Mouse (Mus musculus): ENCODE results near the gene Fam173a. TPM values are rescaled to one million over a fixed set of nuclear protein-coding genes. Genes with fewer than 3 reads are reported as not detected.
"Not testable (repeated sequence)": the region's sequence is repeated elsewhere in the genome, so short reads cannot be mapped to it uniquely, and the experiment has no call there.

The Fam173a gene
- polyA plus RNA-seq, 1 experiment from 2014 or later = 101 TPM

- H3K36me3 ChIP-seq = no peaks in the 10 kb centered on the region
- whole genome bisulfite sequencing = 45% methylated on average over 5 of the region's 5 CpGs
- no peak overlapping the region for H3K9ac ChIP-seq
- H3K4me2 ChIP-seq = peak overlapping the region; percentile 99
- no peak overlapping the region for H3K27ac ChIP-seq
- H3K4me1 ChIP-seq = peaks cover 20% of the 10 kb centered on the region
- ATAC-seq (replicated peaks; ENCODE audit: low FRiP score) = no peak
- peaks cover 76% of the 10 kb centered on the region for H3K27me3 ChIP-seq
- no peaks in the 10 kb centered on the region for H3K9me3 ChIP-seq (replicated peaks)
- peak overlapping the region; percentile 73 for H3K4me3 ChIP-seq (replicated peaks)
Measured at GRCm38 (mm10) chr17:25808028-25808427, 15.3 kb upstream of the Fam173a start.

GRCm38 (mm10) chr17:25807452-25807851, 14.8 kb upstream of the Fam173a start:
- ATAC-seq (replicated peaks; ENCODE audit: low FRiP score); H3K36me3 ChIP-seq: not testable (repeated sequence)
- WGBS = 37% methylated on average over 2 of the region's 2 CpGs

DNA sequence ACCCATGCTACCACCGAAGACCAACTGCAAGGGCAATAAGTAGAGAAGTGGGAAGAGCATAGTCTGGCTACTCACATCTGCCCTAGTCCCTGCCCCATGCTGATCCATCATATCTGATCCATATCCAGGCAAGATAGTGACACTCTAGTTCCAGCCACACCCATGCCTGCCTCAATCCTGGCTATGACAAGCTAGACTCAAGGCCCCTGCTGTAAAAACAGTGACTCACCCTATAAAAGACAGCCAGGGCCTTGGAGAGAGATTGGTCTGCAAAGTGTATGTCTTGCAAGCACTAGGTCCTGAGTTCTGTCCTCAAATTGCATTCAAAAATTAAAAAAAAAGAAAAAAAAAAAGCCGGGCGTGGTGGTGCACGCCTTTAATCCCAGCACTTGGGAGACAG, 13.8 kb upstream of the Fam173a start:
- Histone ChIP-seq H3K4me1 (peaks cover 18% of the 10 kb centered on the region), H3K27ac (no peak overlapping the region), H3K4me2 (no peak overlapping the region), H3K4me3 (replicated peaks) (no peak overlapping the region), H3K27me3 (peaks cover 75% of the 10 kb centered on the region), H3K9ac (no peak overlapping the region), H3K36me3 (no peaks in the 10 kb centered on the region), H3K9me3 (replicated peaks) (no peaks in the 10 kb centered on the region)
- 67% methylated on average over 4 of the region's 4 CpGs for WGBS
- no peak for ATAC-seq (replicated peaks; ENCODE audit: low FRiP score)

More at GRCm38 (mm10) chr17:25807452-25807851, 14.8 kb upstream of the Fam173a start:
- not testable (repeated sequence) for H3K9ac ChIP-seq; H3K27ac ChIP-seq; H3K4me2 ChIP-seq; H3K4me3 ChIP-seq (replicated peaks); H3K9me3 ChIP-seq (replicated peaks)
- H3K4me1 ChIP-seq = peaks cover 18% of the 10 kb centered on the region
- H3K27me3 ChIP-seq = peaks cover 76% of the 10 kb centered on the region

DNA sequence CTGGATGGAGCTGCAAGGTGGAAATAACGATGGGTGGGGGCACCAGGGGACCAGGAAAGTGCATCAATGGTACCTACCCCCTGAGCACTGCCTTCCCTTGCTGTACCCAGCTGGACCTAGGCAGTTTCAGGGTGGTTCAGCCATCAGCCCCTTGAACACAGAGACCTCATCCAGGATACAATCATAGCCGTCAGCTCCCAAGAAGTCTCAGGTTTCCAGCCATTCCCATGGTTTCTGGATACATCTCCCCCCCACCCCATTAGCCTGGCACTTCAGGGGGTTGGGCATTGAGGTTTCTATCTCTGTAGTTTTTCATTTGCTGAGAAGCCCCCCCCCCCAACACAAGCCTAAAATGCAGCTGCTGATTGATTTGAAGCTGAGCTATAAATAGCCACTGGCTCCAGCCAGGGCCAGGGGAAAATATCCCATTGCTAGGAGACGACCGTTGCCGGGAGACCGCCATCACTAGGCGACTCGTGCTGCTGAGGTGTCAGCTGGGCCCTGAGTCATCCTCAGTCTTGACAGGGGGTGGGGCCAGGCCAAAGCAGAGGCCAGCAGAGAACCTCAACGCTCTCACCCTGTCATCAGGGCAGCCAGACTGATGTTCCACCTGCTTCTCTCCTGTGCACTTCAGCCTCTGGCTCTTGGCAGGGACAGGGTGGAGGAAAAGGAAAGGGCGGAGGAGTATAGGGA, 10.3 kb upstream of the Fam173a start:
- Histone ChIP-seq H3K4me2 (no peak overlapping the region), H3K36me3 (no peaks in the 10 kb centered on the region), H3K4me1 (0 out of 2 replicates have a peak, but pooled peaks cover under 1% of the 10 kb centered on the region), H3K9me3 (replicated peaks) (no peaks in the 10 kb centered on the region), H3K4me3 (replicated peaks) (no peak overlapping the region), H3K9ac (no peak overlapping the region), H3K27ac (no peak overlapping the region), H3K27me3 (peaks cover 46% of the 10 kb centered on the region)
- 11% methylated on average over 10 of the region's 10 CpGs for WGBS
- ATAC-seq (replicated peaks; ENCODE audit: low FRiP score) = no peak

DNA sequence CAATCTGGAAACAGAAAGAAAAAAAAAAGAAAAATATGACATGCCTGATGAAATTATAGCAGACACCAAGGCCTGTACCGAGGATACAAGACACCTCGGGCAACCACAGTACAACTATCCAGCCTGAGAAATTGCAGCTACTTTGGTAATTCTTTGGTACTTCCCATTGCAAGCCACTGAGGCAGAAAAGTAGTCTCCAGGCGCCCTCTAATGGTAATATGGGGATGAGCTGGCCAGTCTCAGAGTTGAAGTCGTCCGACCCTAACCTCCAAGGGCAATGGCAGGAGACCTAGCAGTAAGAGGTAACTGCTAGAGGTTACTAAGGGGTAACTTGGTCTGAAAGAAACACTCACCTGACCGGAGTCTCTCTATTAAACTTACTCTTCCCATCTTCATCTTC, 8.3 kb upstream of the Fam173a start:
- Histone ChIP-seq H3K36me3 (no peaks in the 10 kb centered on the region), H3K9me3 (replicated peaks) (no peaks in the 10 kb centered on the region), H3K4me3 (replicated peaks) (no peak overlapping the region), H3K4me2 (no peak overlapping the region), H3K9ac (no peak overlapping the region), H3K27me3 (peaks cover 38% of the 10 kb centered on the region), H3K27ac (no peak overlapping the region), H3K4me1 (peaks cover 12% of the 10 kb centered on the region)
- 6% methylated on average over 6 of the region's 6 CpGs for WGBS
- ATAC-seq (replicated peaks; ENCODE audit: low FRiP score) = no peak; the same call in 1 of the 2 replicates

- H3K4me1 ChIP-seq = peaks cover 49% of the 10 kb centered on the region
- ATAC-seq (replicated peaks; ENCODE audit: low FRiP score) = peak; percentile 80
- H3K4me2 ChIP-seq = peak within 1 kb of the TSS; percentile 93
- 0 out of 2 replicates have a peak, but pooled peaks cover 3% of the 10 kb centered on the region for H3K36me3 ChIP-seq
- peak within 1 kb of the TSS; percentile 67 for H3K4me3 ChIP-seq (replicated peaks)
- H3K9me3 ChIP-seq (replicated peaks) = no peaks in the 10 kb centered on the region
- H3K27ac ChIP-seq = peak within 1 kb of the TSS; percentile 56
- H3K27me3 ChIP-seq = peaks cover 9% of the 10 kb centered on the region
- H3K9ac ChIP-seq = peak within 1 kb of the TSS; percentile 65
- under 1% methylated on average over 35 of the region's 35 CpGs for WGBS
Measured at GRCm38 (mm10) chr17:25796951-25797369, 4.3 kb upstream of the Fam173a start, which contains the start of gene Metrn. TSS of gene Metrn (minus strand) at chr17:25797136.

DNA sequence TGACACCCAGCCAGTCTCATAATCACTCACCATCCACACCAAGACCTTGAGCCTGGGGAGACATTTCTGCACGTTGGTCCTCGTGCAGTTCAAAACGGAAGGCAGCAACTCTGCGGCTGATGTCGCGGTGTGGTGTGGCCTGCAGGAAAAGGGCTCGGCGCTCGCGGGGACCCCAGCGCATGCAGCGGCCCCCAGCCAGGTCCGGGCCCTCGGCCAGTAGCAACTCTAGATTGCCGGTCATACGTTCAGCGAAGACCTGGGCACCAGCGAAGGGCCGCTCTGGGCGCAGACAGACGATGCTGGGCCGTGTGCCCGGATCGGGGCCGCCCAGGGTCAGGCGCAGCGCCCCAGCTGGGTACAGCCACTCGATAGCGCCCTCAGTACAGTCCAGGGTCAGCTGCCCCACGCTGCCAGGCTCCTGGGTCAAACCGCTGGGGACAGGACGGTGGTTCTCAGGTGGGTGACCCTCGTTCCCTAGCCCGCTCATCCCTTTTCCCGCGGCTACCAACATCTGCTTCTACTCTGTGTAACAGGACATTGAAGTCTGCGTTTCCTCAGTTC, 3.6 kb upstream of the Fam173a start:
- Histone ChIP-seq H3K9ac (peak overlapping the region; percentile 65), H3K4me3 (replicated peaks) (peak overlapping the region; percentile 67), H3K4me2 (peak overlapping the region; percentile 93), H3K27me3 (peaks cover 4% of the 10 kb centered on the region), H3K4me1 (peaks cover 53% of the 10 kb centered on the region), H3K9me3 (replicated peaks) (no peaks in the 10 kb centered on the region), H3K36me3 (0 out of 2 replicates have a peak, but pooled peaks cover 3% of the 10 kb centered on the region), H3K27ac (peak overlapping the region; percentile 56)
- WGBS = 1% methylated on average over 37 of the region's 37 CpGs
- 0 out of 2 replicates have a peak, but pooled peaks have one; percentile 8 for ATAC-seq (replicated peaks; ENCODE audit: low FRiP score)

- Histone ChIP-seq H3K9ac (peak within 1 kb of the TSS; percentile 65), H3K27me3 (0 out of 2 replicates have a peak, but pooled peaks cover 3% of the 10 kb centered on the region), H3K4me1 (peaks cover 60% of the 10 kb centered on the region), H3K4me2 (peak within 1 kb of the TSS; percentile 93), H3K36me3 (0 out of 2 replicates have a peak, but pooled peaks cover 5% of the 10 kb centered on the region), H3K9me3 (replicated peaks) (no peaks in the 10 kb centered on the region), H3K27ac (peak within 1 kb of the TSS; percentile 56), H3K4me3 (replicated peaks) (peak within 1 kb of the TSS; percentile 67)
- 11% methylated on average over 6 of the region's 6 CpGs for WGBS
- peak; percentile 34 for ATAC-seq (replicated peaks; ENCODE audit: low FRiP score)
Measured at GRCm38 (mm10) chr17:25795609-25796092, 3.0 kb upstream of the Fam173a start, which contains the start of gene AC134908.4. TSS of gene AC134908.4 (minus strand) at chr17:25795659.

GRCm38 (mm10) chr17:25794998-25795397, 2.3 kb upstream of the Fam173a start:
- 0 out of 2 replicates have a peak, but pooled peaks cover 3% of the 10 kb centered on the region for H3K27me3 ChIP-seq
- peak overlapping the region; percentile 18; the same call in 1 of the 2 replicates for H3K27ac ChIP-seq
- 80% methylated on average over 17 of the region's 17 CpGs for WGBS
- peaks cover 9% of the 10 kb centered on the region; the same call in 1 of the 2 replicates for H3K36me3 ChIP-seq
- H3K9me3 ChIP-seq (replicated peaks) = no peaks in the 10 kb centered on the region
- H3K4me1 ChIP-seq = peaks cover 63% of the 10 kb centered on the region
- ATAC-seq (replicated peaks; ENCODE audit: low FRiP score) = no peak
- H3K4me2 ChIP-seq = peak overlapping the region; percentile 93
- H3K9ac ChIP-seq = no peak overlapping the region; the same call in 1 of the 2 replicates
- peak overlapping the region; percentile 67 for H3K4me3 ChIP-seq (replicated peaks)

DNA sequence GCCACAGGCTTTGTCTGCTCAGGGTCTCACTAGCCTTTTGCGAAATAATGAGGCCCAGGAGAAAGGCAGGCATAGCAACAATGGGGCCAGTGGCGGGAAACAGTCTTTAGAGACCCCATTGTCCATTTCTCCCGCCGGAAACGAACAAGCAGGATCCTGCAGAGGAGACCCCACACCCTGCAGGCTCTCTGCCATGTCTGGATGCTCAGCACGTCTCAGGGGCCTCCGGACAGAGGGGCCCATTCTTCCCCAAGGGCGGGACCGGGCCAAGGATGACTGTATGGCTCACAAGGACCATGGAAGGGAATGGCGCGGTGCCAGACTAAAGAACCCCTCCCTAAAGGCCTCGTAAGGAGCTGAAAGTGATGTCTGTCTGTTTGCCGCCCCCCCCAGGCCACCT, 1.5 kb upstream of the Fam173a start:
- no peak for ATAC-seq (replicated peaks; ENCODE audit: low FRiP score)
- Histone ChIP-seq H3K36me3 (peaks cover 17% of the 10 kb centered on the region), H3K4me1 (peaks cover 63% of the 10 kb centered on the region), H3K9me3 (replicated peaks) (no peaks in the 10 kb centered on the region), H3K4me3 (replicated peaks) (no peak overlapping the region), H3K27me3 (0 out of 2 replicates have a peak, but pooled peaks cover 3% of the 10 kb centered on the region), H3K4me2 (0 out of 2 replicates have a peak overlapping the region, but pooled peaks have one; percentile 1), H3K27ac (0 out of 2 replicates have a peak overlapping the region, but pooled peaks have one; percentile 29), H3K9ac (no peak overlapping the region)
- 78% methylated on average over 13 of the region's 13 CpGs for WGBS

GRCm38 (mm10) chr17:25791843-25792527, 716 bp downstream of the Fam173a start:
- Histone ChIP-seq H3K27ac (peak overlapping the region; percentile 98), H3K4me2 (peak overlapping the region; percentile 79), H3K36me3 (peaks cover 38% of the 10 kb centered on the region), H3K4me1 (peaks cover 55% of the 10 kb centered on the region), H3K9me3 (replicated peaks) (no peaks in the 10 kb centered on the region), H3K27me3 (no peaks in the 10 kb centered on the region), H3K9ac (peak overlapping the region; percentile 73), H3K4me3 (replicated peaks) (peak overlapping the region; percentile 78)
- ATAC-seq (replicated peaks; ENCODE audit: low FRiP score) = peak; percentile 49
- WGBS = under 1% methylated on average over 45 of the region's 45 CpGs
